Mouse (Mus musculus) liver, adult 2 months (tissue): ENCODE measurements around the gene BC004004.

ENCODE experiments used
- CTCF ChIP-seq: fragments of 200-500 bp; IDR thresholded peaks from 2 replicates; pipeline ENCODE4 v1.5.1; 2011; ENCODE audit warnings: low read depth, low read length, control low read depth
- POLR2A ChIP-seq: fragments of 200-500 bp; IDR thresholded peaks from 2 replicates; pipeline ENCODE4 v1.6.1; 2011; ENCODE audit warnings: low read length, control low read depth; ENCODE audit not compliant: insufficient read depth; ENCODE audit errors: extremely low read depth

- TF ChIP-seq CTCF, result no peak
- TF ChIP-seq POLR2A, result no peak
Observed at GRCm38 (mm10) chr17:29310056-29310623, 41.6 kb downstream of the BC004004 start.
